Mouse (Mus musculus) embryonic facial prominence, embryonic 15.5 days (tissue): Measurements from ENCODE around the gene Sp6. TPM values are rescaled to one million over a fixed set of nuclear protein-coding genes. Genes with fewer than 3 reads are reported as not detected.
A peak's percentile ranks its signal among the peaks of the same experiment; 100 is the strongest.

Source experiments
- ATAC-seq: fragments of 200-750 bp; cut with Nextera tagmentation; 2 replicates; pipeline ENCODE4 v1.8.0; 2017; ENCODE audit warnings: low read depth, moderate TSS enrichment; ENCODE audit not compliant: insufficient number of reproducible peaks, low FRiP score, low TSS enrichment
- H3K27ac ChIP-seq: fragments of 300-500 bp; sonication (generic); replicated peaks from 2 replicates; pipeline ENCODE4 v1.5.1; 2015; ENCODE audit warnings: mild to moderate bottlenecking, inconsistent platforms
- H3K27me3 ChIP-seq: fragments of 300-500 bp; sonication (generic); 2 replicates; pipeline ENCODE4 v1.6.1; 2015; ENCODE audit warnings: inconsistent platforms
- H3K36me3 ChIP-seq: fragments of 300-500 bp; sonication (generic); 2 replicates; pipeline ENCODE4 v1.6.1; 2015; ENCODE audit warnings: mild to moderate bottlenecking, inconsistent platforms
- H3K4me1 ChIP-seq: fragments of 300-500 bp; sonication (generic); 2 replicates; pipeline ENCODE4 v1.6.1; 2015; ENCODE audit warnings: inconsistent platforms
- H3K4me2 ChIP-seq: fragments of 300-500 bp; sonication (generic); replicated peaks from 2 replicates; pipeline ENCODE4 v1.6.1; 2015; ENCODE audit warnings: mild to moderate bottlenecking, inconsistent platforms
- H3K4me3 ChIP-seq: fragments of 300-500 bp; sonication (generic); replicated peaks from 2 replicates; pipeline ENCODE4 v1.5.1; 2015; ENCODE audit warnings: mild to moderate bottlenecking, inconsistent platforms
- H3K9ac ChIP-seq: fragments of 300-500 bp; sonication (generic); 2 replicates; pipeline ENCODE4 v1.6.1; 2015; ENCODE audit warnings: inconsistent platforms
- H3K9me3 ChIP-seq: fragments of 300-500 bp; sonication (generic); replicated peaks from 2 replicates; pipeline ENCODE4 v1.6.1; 2016; ENCODE audit warnings: inconsistent platforms
- WGBS: fragments of 180-500 bp; shearing (Covaris S2); methylation state at CpG from one replicate; pipeline ENCODE4 v1.1.7; 2015; 5-methylcytosine and 5-hydroxymethylcytosine counted together
- polyA plus RNA-seq: library from polyadenylated mRNA; unstranded; fragments of >200 nt; fragmentation: Nextera tagmentation; extraction: Ambion mirVana; gene quantifications from 2 replicates; pipeline ENCODE4 v1.2.1, GENCODE M21; 2015

Sp6 gene
- polyA plus RNA-seq, 1 experiment from 2014 or later: 26.7 TPM

GRCm38 (mm10) chr11:97003170-97003569, 10.0 kb upstream of the Sp6 start:
- ATAC-seq: no peak
- no peak overlapping the region for H3K4me2 ChIP-seq
- H3K9ac ChIP-seq: no peak overlapping the region
- H3K36me3 ChIP-seq: no peaks in the 10 kb centered on the region
- H3K9me3 ChIP-seq: no peaks in the 10 kb centered on the region
- H3K27ac ChIP-seq: no peak overlapping the region
- H3K27me3 ChIP-seq: peaks cover 40% of the 10 kb centered on the region
- H3K4me1 ChIP-seq: 0 out of 2 replicates have a peak, but pooled peaks cover 5% of the 10 kb centered on the region
- no peak overlapping the region for H3K4me3 ChIP-seq
- 31% methylated on average over 5 of the region's 5 CpGs for WGBS

GRCm38 (mm10) chr11:97007093-97007794, 6.0 kb upstream of the Sp6 start:
- Histone ChIP-seq H3K36me3 (no peaks in the 10 kb centered on the region), H3K4me1 (0 out of 2 replicates have a peak, but pooled peaks cover 5% of the 10 kb centered on the region), H3K4me2 (no peak overlapping the region), H3K4me3 (no peak overlapping the region), H3K9ac (no peak overlapping the region), H3K9me3 (no peaks in the 10 kb centered on the region), H3K27me3 (peaks cover 34% of the 10 kb centered on the region), H3K27ac (no peak overlapping the region)
- WGBS: 51% methylated on average over 9 of the region's 9 CpGs
- ATAC-seq: no peak

DNA sequence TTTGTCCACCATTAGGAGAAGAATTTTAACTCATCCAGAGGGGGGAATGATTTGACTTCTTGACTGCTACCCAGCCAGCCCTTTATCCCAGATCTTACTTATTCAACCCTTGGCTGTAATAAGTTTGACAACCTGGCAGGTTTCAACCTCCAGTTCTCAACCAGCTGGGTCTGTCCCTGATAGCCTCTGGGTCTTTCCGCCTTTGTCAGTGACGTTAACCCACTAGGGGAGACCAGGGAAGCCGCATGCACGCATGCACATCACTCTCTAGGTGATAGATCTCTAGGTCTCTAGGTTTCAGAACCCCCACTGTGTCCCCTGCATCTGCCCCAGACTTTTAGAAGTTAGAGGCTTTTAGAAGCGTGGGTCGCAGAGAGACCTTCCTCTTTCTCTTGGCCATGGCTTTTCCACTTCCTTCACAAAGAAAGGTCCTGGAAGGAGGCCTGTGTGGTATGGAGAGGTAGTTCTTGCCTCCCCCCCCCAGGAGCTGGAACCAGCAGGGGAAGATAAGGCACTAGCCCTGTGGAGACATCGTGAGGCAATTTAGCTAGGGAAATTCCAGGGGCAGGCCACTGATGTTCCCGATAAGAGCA, 3.9 kb upstream of the Sp6 start:
- ATAC-seq: no peak
- Histone ChIP-seq H3K9ac (no peak overlapping the region), H3K27ac (no peak overlapping the region), H3K4me1 (no peaks in the 10 kb centered on the region; the same call in 1 of the 2 replicates), H3K9me3 (no peaks in the 10 kb centered on the region), H3K36me3 (no peaks in the 10 kb centered on the region), H3K4me2 (no peak overlapping the region), H3K27me3 (peaks cover 33% of the 10 kb centered on the region), H3K4me3 (no peak overlapping the region)
- WGBS: 52% methylated on average over 8 of the region's 8 CpGs

DNA sequence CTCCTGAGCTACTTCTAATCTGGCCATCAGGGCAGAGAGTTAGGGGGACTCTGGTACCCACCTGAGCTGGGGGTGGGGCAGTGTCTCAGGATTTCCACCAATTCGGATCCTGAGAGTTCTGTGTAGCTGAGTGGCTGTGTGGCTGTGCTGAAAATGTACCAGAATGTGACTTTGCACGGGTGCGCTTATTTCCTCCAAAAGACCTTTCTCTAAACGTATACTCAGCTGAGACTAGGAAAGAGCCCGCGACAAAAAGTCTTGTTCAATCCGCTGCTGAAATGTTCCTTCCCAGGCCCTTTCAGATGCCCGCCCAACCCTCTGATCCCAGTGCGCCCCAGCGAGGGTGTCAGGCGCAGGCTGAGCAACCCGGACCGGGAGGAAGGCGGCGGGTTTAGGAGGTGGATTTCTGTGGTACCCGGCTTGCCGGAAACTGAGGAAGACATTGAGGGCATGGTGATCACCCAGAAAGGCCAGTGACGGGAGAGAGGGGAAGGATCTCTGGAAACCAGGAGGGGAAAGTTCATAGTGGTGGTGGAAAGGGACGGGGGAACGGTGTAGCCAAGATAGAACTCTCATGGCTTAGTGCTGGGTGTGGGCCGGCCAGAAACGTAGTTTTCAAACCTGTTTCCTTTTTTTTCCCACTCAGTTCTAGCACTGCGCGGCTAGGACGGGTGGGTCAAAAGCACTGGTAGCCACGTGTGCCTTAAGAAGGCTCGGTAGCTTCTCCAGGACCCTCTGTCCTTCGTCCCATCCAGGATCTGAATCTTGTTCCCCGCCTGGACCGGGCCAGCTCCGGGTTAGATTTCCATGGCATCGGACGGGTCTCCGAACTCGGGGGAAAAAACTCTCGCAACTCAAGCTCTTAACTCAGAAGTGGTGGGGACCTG, 4.7 kb downstream of the Sp6 start:
- ATAC-seq: no peak
- Histone ChIP-seq H3K27me3 (peaks cover 78% of the 10 kb centered on the region), H3K36me3 (no peaks in the 10 kb centered on the region), H3K4me1 (peaks cover 41% of the 10 kb centered on the region), H3K9me3 (no peaks in the 10 kb centered on the region), H3K9ac (no peak overlapping the region), H3K4me2 (peak overlapping the region; percentile 55), H3K4me3 (peak overlapping the region; percentile 42), H3K27ac (no peak overlapping the region)
- under 1% methylated on average over 36 of the region's 36 CpGs for WGBS

DNA sequence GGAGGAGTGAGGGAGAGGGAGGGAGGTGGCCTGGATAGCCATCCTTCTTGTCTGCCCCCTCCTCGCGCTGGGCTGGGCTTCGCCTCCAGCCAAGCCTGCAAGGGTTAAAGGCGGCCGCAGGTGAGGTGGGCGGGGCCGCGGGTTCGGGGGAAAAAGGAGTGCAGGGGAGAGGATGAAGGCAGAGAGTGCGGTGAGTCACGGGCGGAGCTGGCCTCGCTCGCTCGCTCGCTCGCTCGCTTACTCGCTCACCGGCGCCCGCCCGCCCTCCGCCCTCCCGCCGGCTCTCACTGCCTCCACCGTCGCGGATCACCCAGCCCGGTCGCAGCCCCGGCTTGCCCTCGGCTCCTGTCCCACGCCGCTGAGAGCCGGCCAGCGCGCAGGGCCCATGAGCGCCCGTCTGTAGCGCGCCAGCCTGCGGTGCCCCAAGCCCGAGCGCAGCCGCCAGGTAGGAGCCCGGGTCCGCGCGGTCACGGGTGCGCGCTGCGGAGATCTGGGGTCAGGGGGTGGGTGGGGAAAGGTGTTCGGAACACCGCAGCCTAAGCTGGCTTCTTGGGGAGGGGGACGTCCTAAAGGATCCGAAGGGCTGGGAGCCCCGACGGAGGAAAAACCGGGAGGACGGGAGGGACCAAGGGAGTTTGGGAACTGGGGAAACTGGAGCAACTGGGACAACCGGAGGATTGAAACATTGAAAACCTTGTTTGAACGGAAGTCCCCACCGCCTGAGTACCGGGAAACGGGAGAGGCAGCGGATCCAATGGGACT, 5.6 kb downstream of the Sp6 start:
- Histone ChIP-seq H3K27ac (peak overlapping the region; percentile 58; the same call in 1 of the 2 replicates), H3K36me3 (no peaks in the 10 kb centered on the region), H3K27me3 (peaks cover 86% of the 10 kb centered on the region), H3K9ac (no peak overlapping the region), H3K4me3 (peak overlapping the region; percentile 42), H3K9me3 (no peaks in the 10 kb centered on the region), H3K4me2 (peak overlapping the region; percentile 55), H3K4me1 (peaks cover 41% of the 10 kb centered on the region)
- ATAC-seq: peak; percentile 23; the same call in 1 of the 2 replicates
- under 1% methylated on average over 65 of the region's 68 CpGs for WGBS

DNA sequence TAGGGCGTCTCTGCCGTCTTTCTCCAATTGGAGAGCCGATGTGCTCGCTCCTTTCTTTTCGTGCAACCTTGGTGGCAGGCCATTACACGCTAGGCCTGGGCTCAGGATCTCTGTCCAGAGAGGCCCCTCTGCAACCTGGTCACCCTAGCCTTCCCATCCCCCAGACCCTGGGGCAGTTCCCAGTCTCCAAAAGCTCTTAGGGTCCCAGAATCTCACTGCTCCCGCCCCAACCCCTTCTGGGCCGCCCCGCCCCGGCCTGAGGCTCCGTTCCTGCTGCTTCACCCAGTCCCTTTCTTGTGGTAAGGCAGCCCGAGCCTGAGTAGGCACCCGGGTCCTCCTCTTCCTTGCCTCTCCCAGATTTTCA, 6.1 kb downstream of the Sp6 start:
- WGBS: 5% methylated on average over 13 of the region's 13 CpGs
- H3K4me1 ChIP-seq: peaks cover 41% of the 10 kb centered on the region
- no peaks in the 10 kb centered on the region for H3K36me3 ChIP-seq
- H3K27ac ChIP-seq: 0 out of 2 replicates have a peak overlapping the region, but pooled peaks have one; percentile 51
- H3K9ac ChIP-seq: no peak overlapping the region
- H3K9me3 ChIP-seq: no peaks in the 10 kb centered on the region
- H3K4me2 ChIP-seq: peak overlapping the region; percentile 55
- H3K4me3 ChIP-seq: peak overlapping the region; percentile 42
- no peak for ATAC-seq
- peaks cover 90% of the 10 kb centered on the region for H3K27me3 ChIP-seq

- Histone ChIP-seq H3K27ac (no peak overlapping the region), H3K27me3 (peaks cover 83% of the 10 kb centered on the region), H3K4me1 (peaks cover 55% of the 10 kb centered on the region), H3K9ac (peak overlapping the region; percentile 44), H3K9me3 (no peaks in the 10 kb centered on the region), H3K4me3 (peak overlapping the region; percentile 56), H3K36me3 (no peaks in the 10 kb centered on the region), H3K4me2 (peak overlapping the region; percentile 93)
- ATAC-seq: no peak
- 4% methylated on average over 27 of the region's 27 CpGs for WGBS
These were observed 8.0 kb downstream of the Sp6 start for GRCm38 (mm10) chr11:97021121-97021765.

GRCm38 (mm10) chr11:97021873-97022484, 8.8 kb downstream of the Sp6 start:
- H3K36me3 ChIP-seq: no peaks in the 10 kb centered on the region
- peak overlapping the region; percentile 44; the same call in 1 of the 2 replicates for H3K9ac ChIP-seq
- H3K4me3 ChIP-seq: peak overlapping the region; percentile 56
- H3K4me2 ChIP-seq: peak overlapping the region; percentile 93
- ATAC-seq: peak; percentile 27; the same call in 1 of the 2 replicates
- H3K4me1 ChIP-seq: peaks cover 56% of the 10 kb centered on the region
- H3K27ac ChIP-seq: no peak overlapping the region
- H3K9me3 ChIP-seq: no peaks in the 10 kb centered on the region
- WGBS: under 1% methylated on average over 50 of the region's 50 CpGs
- H3K27me3 ChIP-seq: peaks cover 76% of the 10 kb centered on the region

- WGBS: 31% methylated on average over 10 of the region's 10 CpGs
- peaks cover 35% of the 10 kb centered on the region for H3K4me1 ChIP-seq
- peaks cover 52% of the 10 kb centered on the region for H3K27me3 ChIP-seq
- no peak for ATAC-seq
- no peak overlapping the region for H3K27ac ChIP-seq
- H3K9me3 ChIP-seq: no peaks in the 10 kb centered on the region
- H3K9ac ChIP-seq: no peak overlapping the region
- no peaks in the 10 kb centered on the region for H3K36me3 ChIP-seq
- no peak overlapping the region for H3K4me3 ChIP-seq
- H3K4me2 ChIP-seq: no peak overlapping the region
These were observed 11.8 kb downstream of the Sp6 start for GRCm38 (mm10) chr11:97024977-97025376.
